Mouse (Mus musculus) right cerebral cortex, postnatal 25 days (tissue): ENCODE measurements around the gene Actl10.
A peak's percentile ranks its signal among the peaks of the same experiment; 100 is the strongest.

ENCODE experiments used
- DNase-seq: peaks from one replicate; pipeline ENCODE4 v3.0.0; 2022

The Actl10 gene

GRCm38 (mm10) chr2:154551927-154552326 is 351 bp downstream of the Actl10 start:
- DNase-seq, result no peak

GRCm38 (mm10) chr2:154552424-154552907 is 890 bp downstream of the Actl10 start:
- peak; percentile 66 for DNase-seq

DNA sequence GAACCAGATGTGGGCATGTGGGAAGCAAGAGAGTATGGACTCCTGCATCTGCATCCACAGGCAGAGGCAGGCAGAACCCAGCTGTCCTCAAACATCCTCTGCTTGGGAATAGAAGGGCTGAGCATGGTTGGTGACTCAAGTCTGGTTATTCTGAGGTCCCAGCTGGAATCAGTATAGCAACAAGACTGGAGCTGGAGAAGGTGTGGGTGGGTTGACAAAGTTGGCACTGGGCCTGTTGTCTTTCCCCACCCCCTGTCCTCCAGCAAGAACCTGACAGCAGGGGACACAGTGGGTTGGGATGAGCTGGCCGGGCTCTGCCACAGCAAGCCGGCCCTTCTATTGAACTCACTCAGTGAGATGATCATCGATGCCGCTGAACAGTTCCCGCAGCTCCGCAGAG is 3.7 kb downstream of the Actl10 start:
- DNase-seq, result peak; percentile 64

- peak; percentile 50 for DNase-seq
Measured at GRCm38 (mm10) chr2:154557184-154557832, 5.7 kb downstream of the Actl10 start.

- peak; percentile 68 for DNase-seq
Measured at GRCm38 (mm10) chr2:154558264-154559039, 6.9 kb downstream of the Actl10 start, which contains the start of gene Necab3. TSS of gene Necab3 (minus strand) at chr2:154558890.

GRCm38 (mm10) chr2:154563612-154564170 is 12.1 kb downstream of the Actl10 start:
- no peak for DNase-seq

- DNase-seq, result no peak
Measured at GRCm38 (mm10) chr2:154565562-154565961, 14.0 kb downstream of the Actl10 start.

DNA sequence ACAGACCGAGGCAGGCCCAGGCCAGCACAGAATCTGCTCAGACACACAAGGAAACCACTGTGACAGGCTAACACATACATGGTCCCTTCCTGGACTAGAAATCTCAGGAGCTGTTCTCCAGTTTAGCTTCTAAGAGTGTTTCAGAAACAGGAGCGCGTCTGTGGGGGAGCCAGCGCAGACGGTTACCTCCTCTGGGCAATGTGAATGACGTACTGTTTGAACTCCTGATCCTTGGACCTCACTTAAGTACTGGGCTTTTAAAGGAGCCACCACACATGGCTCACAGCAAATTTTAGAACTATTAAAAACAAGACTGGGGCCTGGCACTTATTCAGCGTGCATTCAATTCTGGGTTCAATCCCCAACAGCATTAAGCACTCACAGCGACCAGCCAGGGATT is 15.1 kb downstream of the Actl10 start:
- DNase-seq, result no peak

DNA sequence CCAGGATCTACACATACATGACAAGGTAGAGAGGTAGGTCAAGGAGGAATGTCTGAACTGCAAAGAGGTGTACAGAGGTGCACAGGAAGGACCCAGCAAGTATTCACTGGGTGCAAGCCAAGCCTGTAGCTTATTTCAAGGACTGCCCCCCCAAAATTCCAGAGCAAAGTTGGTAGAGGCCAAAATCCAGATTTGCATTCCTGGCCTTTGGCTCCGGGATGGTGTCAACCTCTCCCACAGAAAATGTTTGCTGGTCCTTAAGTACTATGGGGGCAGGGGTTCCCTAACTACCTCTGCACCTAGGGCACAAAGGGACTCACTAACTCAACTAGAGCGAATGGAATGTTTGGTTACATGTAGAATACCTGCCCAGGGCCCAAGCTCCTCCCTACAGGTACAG is 16.2 kb downstream of the Actl10 start:
- DNase-seq, result no peak

DNA sequence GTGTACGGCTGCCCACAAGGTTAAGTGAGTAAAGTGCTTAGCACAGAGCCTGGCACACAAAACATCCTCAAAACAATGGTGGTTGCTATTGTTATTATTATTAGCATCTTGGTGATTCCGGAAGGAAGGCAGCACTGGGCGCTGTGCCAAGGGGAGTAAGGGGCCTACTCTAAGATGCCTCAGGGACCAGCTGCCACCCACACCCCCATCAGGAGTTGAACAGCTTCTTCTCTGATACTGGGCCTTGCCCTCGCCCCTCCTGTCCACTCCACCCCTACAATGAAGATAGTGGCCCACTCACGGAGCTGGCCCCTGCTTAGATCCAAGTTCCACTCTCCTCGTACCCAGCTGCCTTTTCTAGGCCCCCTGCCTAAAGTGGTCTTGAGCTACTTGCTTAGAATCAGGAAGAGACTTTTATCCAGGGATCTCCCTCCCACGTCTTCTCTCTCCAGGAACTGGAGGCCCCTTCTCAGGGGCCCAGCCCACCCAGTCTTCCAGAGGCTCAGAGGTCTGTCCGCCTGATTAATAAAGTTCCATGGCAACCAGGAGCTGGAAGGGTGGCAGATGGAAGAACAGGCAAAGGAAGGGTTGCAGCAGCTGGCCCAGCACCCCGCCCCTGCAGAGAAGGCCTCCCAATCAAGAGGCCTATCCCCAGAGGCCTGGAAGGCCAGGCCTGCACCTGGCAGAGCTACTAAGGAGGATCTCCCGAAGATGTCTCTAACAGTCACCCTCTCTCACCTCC is 16.9 kb downstream of the Actl10 start:
- peak; percentile 2 for DNase-seq

- DNase-seq, result peak; percentile 78
Measured at GRCm38 (mm10) chr2:154569071-154569748, 17.6 kb downstream of the Actl10 start.

- DNase-seq, result peak; percentile 95
Measured at GRCm38 (mm10) chr2:154569836-154570286, 18.3 kb downstream of the Actl10 start, which contains the start of gene E2f1. TSS of gene E2f1 (minus strand) at chr2:154569892.

- peak; percentile 1 for DNase-seq
Measured at GRCm38 (mm10) chr2:154570666-154571065, 19.1 kb downstream of the Actl10 start.

- no peak for DNase-seq
Measured at GRCm38 (mm10) chr2:154571266-154571665, 19.7 kb downstream of the Actl10 start.

DNA sequence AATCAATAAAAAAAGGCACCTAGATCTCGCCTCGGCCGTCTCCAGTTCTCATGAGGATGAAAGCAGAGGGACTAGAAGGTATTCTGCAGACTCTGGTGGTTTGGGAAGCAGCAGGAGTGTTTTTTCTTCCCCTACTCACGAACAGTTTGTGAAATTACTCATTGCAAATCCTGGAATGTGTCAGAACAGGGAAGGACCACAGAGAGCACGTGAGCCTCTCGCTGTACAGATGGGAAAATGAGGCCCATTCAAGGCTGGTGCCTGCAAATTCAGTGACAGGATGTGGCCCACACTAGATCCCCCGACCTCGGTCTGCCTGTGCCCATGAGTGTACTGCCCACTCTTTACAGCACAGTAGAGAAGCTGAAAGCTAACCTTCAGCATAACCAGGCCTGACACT is 20.4 kb downstream of the Actl10 start:
- no peak for DNase-seq

DNA sequence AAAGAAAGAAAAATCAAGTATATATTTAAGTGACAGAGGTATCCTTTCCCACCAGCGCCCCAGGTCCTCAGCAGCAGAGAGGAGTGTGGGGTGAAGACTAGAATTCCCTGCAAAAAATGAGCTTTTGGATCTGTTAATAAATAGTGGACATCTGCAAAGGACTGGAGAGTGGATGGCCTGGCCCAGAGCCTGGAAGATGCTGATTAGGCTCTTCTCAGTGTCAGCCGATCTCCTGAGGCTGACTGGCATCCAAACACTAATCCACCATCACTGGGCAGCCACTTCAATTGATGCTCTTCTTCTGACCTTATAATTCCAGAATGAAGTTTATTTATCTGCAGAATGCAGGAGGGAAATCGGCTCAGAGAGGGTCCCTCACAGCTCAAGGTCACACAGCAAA is 21.4 kb downstream of the Actl10 start:
- DNase-seq, result no peak

DNA sequence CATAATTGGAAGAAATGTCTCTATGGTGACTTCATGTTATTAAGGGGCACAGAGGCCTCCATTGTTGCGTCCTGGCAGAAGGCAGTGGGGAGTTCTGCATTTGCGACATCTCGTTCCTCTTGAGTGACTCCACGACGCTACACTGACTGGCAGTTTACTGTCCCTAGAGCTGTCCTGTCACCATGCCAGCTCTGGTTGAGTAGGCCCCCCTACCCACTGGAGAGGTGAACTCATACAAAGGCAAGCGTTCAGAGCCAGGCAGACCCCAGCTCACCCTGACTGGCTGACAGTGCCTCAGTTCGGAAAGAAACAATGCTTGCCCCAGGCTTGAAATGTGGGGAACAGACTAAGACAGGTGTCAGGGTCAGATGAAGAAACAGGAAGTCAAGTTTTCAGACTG is 22.7 kb downstream of the Actl10 start:
- DNase-seq, result no peak

- DNase-seq, result no peak
Measured at GRCm38 (mm10) chr2:154576876-154577743, 25.5 kb downstream of the Actl10 start.

DNA sequence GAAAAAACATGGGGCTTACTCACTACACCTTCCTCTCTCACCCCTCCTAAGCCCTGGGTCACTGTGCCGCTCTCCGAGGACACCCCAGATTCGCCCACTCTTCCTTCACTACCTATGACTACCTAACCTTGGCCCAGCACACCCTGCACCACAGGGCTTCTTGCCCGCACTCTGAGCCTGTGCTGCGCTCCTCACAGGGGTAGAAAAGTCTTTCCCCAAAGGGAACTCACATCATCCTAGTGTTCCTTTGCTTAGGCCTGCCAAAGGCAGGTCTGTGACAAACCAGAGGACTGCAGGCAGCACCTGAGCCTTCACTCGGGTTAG is 26.1 kb downstream of the Actl10 start:
- DNase-seq, result no peak

GRCm38 (mm10) chr2:154580586-154580985 is 29.0 kb downstream of the Actl10 start:
- DNase-seq, result no peak

DNA sequence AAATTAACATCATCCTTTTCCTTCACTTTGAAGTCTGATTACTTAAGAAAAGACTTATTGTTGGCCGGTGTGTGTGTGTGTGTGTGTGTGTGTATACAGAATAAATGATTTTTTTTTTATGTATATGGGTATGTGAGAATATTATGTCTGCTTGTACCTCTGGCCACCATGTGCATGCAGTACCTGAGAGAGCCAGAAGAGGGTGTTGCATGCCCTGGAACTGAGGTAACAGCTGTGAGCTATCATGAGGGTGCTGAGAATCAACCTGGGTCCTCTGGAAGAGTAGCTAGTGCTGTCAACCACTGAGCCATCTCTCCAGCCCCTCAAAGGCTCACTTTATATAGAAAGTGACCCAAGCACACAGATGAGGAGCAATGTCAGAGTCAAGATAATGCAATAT is 29.8 kb downstream of the Actl10 start:
- no peak for DNase-seq
